Mouse (Mus musculus) cerebellum, adult 2 months (tissue): ENCODE measurements around the gene Stpg3. TPM values are rescaled to one million over a fixed set of nuclear protein-coding genes. Genes with fewer than 3 reads are reported as not detected.

Experiments
- DNase-seq, 2 experiments: peaks; one replicate each; pipeline ENCODE4 v3.0.0; 2021
- H3K27ac ChIP-seq: fragments of 200-500 bp; 2 replicates; pipeline ENCODE4 v1.5.1; 2012; ENCODE audit warnings: low read length, control low read depth, inconsistent platforms; ENCODE audit not compliant: insufficient read depth
- H3K27me3 ChIP-seq: fragments of 200-500 bp; 2 replicates; pipeline ENCODE4 v1.6.1; 2012; ENCODE audit warnings: inconsistent platforms, mild to moderate bottlenecking, low read length, moderate library complexity; ENCODE audit not compliant: control insufficient read depth, insufficient read depth
- H3K4me1 ChIP-seq: fragments of 200-500 bp; 2 replicates; pipeline ENCODE4 v1.6.1; 2011; ENCODE audit warnings: low read length; ENCODE audit not compliant: control insufficient read depth, insufficient read depth
- H3K4me3 ChIP-seq: fragments of 200-500 bp; replicated peaks from 2 replicates; pipeline ENCODE3; 2011; ENCODE audit warnings: mild to moderate bottlenecking, low read depth, low read length, control low read depth; ENCODE audit not compliant: insufficient read depth
- CTCF ChIP-seq: fragments of 200-500 bp; IDR thresholded peaks from 2 replicates; pipeline ENCODE4 v1.5.1; 2011; ENCODE audit warnings: low read depth, mild to moderate bottlenecking, control low read depth, low read length, moderate library complexity, borderline replicate concordance; ENCODE audit not compliant: insufficient read depth
- POLR2A ChIP-seq: fragments of 200-500 bp; IDR thresholded peaks from 2 replicates; pipeline ENCODE4 v1.6.1; 2011; ENCODE audit warnings: low read length, control low read depth, borderline replicate concordance; ENCODE audit not compliant: insufficient read depth
- WGBS: fragments of 180-500 bp; shearing (Covaris S2); methylation state at CpG from one replicate; pipeline ENCODE4 v1.1.7; 2018; 5-methylcytosine and 5-hydroxymethylcytosine counted together
- polyA plus RNA-seq: library from polyadenylated mRNA; depleted of rRNA; stranded (reverse); fragments of >200 nt; gene quantifications from 2 replicates; pipeline ENCODE4 v1.2.3, GENCODE M21; 2012

The Stpg3 gene
- polyA plus RNA-seq, 1 experiment = not detected

DNA sequence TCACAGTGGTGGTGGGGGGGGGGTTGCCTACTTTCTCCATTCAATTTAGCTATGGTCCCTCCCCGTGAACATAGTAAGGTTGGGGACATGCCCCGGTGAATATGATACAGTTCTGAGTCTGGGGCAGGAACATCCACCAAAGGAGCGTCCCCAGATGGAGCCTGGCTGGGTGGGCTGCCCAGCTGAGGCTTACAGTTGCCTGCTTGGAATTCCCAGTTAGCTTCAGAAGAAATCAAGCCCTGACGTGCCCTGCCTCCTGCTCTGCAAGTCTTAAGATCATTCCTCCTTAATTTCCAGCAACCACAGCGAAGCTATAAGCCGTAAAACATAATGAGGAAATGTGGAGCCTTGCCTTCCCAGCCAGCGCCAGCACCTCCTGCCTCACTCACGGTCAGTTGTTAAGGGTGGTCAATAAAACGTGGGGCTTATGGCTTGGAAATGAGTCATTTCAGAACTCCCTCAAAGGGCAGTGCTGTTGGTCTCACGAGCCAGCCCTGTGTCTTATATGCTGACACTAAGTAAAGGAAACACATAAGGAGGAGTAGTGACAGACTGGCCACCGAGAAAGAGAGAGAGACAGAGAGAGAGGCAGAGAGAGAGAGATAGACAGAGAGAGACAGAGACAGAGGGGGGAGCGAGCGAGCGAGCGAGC is 34.7 kb downstream of the Stpg3 start:
- Histone ChIP-seq H3K4me1 (peaks cover 2% of the 10 kb centered on the region), H3K4me3 (no peak overlapping the region), H3K27ac (no peak overlapping the region), H3K27me3 (no peaks in the 10 kb centered on the region; the same call in 1 of the 2 replicates)
- no peak for TF ChIP-seq POLR2A
- 43% methylated on average over 15 of the region's 15 CpGs for WGBS
- no peak for DNase-seq

DNA sequence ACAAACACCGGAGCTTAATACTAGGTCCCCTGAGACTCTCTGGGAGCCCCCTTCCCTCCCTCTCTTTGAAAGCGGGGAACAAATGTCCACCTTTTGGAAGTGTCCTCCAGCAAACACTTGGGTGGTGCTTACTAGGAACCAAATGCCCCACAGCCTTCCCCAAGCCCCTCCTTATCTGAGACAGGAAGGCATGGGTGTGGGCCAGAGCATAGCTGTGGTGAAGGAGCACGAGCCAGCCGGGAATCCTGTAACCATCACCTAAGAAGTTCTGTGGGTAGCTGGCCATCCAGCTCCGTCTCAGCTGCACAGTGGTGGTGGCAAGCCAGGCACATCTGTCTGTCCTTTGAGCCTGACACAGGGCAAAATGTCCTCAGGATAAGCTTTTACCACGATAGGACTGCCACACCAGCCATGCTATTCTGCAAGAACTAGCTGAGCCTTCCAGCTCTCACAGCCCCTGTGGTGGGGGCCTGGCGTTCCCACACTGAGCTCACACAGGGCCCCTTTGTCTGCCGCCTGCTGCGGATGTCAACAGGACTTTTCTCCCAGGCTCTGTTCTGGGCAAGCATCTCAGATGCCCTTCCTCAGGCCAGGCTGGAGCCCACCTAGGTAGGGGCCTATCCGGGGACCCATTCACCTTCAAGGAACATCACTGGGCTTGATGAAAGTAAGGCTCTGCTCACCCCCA is 36.0 kb downstream of the Stpg3 start:
- TF ChIP-seq POLR2A = no peak
- TF ChIP-seq CTCF = no peak
- Histone ChIP-seq H3K4me1 (peaks cover 2% of the 10 kb centered on the region), H3K4me3 (no peak overlapping the region), H3K27me3 (no peaks in the 10 kb centered on the region; the same call in 1 of the 2 replicates), H3K27ac (peak overlapping the region; percentile 41; the same call in 1 of the 2 replicates)
- WGBS = 34% methylated on average over 10 of the region's 10 CpGs
- no peak for DNase-seq

DNA sequence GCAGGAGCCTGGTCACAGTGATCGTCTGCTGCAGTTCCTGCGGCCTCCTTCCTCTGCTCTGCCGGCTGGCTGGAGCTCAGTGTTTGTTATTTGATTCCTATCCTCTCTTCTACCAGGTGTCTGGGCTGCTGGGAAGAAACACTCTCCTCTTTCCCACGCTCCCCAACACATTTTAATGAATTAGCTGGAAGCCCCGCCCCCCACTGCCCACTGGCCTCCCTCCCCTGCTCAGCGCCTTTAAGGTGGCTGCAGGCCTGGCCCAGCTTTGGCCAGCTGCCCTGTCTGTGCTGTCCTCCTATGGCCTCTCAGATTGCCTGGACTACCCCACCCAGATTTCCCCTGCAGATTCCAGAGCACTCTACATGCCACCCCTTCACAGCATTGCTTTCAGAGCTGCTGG is 36.8 kb downstream of the Stpg3 start:
- H3K27ac ChIP-seq = no peak overlapping the region
- no peaks in the 10 kb centered on the region; the same call in 1 of the 2 replicates for H3K27me3 ChIP-seq
- 20% methylated on average over 6 of the region's 6 CpGs for WGBS
- no peak for DNase-seq
- peaks cover 2% of the 10 kb centered on the region for H3K4me1 ChIP-seq
- no peak overlapping the region for H3K4me3 ChIP-seq
- TF ChIP-seq CTCF = no peak
- TF ChIP-seq POLR2A = no peak

DNA sequence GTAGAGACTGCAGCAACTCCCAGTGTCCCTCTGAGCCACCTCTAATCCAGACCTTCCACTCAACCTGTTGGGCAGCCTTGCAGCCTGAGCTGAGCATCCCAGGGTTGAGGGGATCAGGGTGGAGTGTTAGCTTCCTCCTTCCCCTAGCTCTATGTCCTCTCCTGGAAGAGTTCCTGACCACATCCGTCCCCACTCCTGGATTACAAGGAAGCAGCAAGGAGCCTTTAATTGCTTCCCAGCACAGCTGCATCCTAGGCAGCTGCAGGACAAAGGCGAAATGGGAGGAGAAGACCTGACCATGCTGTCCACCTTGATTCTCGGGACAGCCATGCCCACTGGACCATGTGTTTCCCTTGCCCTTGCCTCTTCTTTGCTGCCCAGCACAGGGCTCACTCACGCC is 37.4 kb downstream of the Stpg3 start:
- Histone ChIP-seq H3K27me3 (no peaks in the 10 kb centered on the region; the same call in 1 of the 2 replicates), H3K4me3 (no peak overlapping the region), H3K4me1 (peaks cover 2% of the 10 kb centered on the region), H3K27ac (no peak overlapping the region)
- WGBS = 57% methylated on average over 4 of the region's 4 CpGs
- TF ChIP-seq CTCF = no peak
- DNase-seq = no peak

DNA sequence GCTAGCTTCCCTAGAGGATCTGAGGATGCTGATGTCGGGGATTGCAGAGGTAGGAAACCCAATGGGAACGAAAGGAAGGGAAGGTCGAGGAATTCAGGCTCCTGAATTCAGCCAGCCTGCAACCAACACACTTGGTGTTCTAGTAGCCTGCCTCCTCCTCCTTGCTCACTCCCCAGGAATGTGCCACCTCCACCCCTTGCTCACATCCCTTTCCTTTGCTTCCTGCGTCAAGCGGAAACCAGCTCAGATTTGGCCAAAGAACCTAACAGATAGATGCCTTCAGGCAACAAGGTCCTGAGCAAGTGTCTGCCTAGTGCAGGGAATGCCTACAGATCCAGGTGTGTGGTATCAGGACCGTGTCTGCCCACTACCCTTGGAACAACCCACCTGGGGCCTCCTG is 37.9 kb downstream of the Stpg3 start:
- no peak overlapping the region for H3K27ac ChIP-seq
- no peak overlapping the region for H3K4me3 ChIP-seq
- WGBS = 76% methylated on average over 6 of the region's 6 CpGs
- H3K27me3 ChIP-seq = no peaks in the 10 kb centered on the region
- DNase-seq = no peak
- H3K4me1 ChIP-seq = peaks cover 7% of the 10 kb centered on the region
- no peak for TF ChIP-seq POLR2A
- TF ChIP-seq CTCF = no peak

DNA sequence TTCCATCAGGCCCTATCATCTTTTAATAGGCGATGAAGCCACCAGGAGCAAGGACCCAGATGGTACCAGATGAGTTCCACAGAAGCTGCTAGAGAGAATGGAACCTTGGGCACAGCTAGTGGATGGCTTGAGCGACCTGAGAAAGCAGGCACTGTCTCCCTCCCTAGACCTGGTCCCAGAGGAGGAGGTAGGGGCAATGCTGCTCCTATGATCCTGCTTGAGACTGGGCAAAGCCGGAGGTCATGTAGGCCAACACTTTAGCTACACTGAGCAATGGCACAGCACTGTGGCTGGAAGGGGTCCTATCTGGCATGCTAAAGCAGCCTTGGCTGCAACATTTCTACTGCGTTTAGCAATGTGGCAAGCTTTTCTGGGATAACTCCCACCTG is 38.8 kb downstream of the Stpg3 start:
- no peak overlapping the region for H3K27ac ChIP-seq
- DNase-seq = no peak
- TF ChIP-seq CTCF = no peak
- no peak for TF ChIP-seq POLR2A
- H3K27me3 ChIP-seq = no peaks in the 10 kb centered on the region
- H3K4me3 ChIP-seq = no peak overlapping the region
- WGBS = 72% methylated on average over 4 of the region's 4 CpGs
- H3K4me1 ChIP-seq = peaks cover 8% of the 10 kb centered on the region

DNA sequence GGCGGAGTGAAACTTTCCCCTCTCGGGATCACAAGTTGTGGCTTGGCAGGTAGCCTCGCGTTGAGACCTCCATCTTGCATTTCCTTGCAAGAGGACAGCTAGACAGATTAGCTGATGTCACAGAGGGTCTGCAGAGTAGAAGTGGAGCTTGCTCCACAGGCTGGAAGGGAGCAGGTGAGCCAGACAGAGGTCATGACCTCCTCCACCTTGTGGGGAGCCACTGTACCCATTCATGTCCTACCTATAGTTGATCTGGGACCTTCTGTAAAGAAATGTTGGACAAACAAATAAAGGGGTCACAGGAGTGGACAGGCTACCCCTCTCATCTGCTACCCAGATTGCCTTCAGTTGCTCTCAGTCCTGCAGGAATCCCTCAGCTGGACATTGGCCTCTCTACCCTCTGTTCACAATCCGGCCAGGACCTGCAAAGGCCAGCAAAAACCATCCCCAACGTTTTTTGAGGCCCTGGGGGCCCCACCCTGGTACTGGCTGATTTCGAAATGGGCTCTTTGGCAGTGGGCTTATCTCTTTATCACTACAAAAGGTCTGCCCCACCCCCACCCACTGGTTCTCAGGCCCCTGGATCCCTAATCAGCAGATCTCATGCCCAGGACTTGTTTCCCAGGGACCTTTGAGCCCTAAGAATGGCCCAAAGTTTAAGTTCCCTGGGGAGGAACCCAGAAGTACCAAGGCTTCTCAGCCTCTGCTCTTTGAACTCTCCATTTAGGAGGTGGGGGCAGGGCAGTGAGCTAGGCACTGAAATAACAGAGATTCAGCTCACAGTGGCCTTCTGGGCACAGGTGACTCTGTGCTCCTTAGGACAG is 39.4 kb downstream of the Stpg3 start:
- TF ChIP-seq CTCF (no peak), POLR2A (no peak)
- Histone ChIP-seq H3K4me1 (peaks cover 8% of the 10 kb centered on the region), H3K27me3 (no peaks in the 10 kb centered on the region), H3K27ac (no peak overlapping the region), H3K4me3 (no peak overlapping the region)
- 69% methylated on average over 7 of the region's 7 CpGs for WGBS
- DNase-seq = no peak

DNA sequence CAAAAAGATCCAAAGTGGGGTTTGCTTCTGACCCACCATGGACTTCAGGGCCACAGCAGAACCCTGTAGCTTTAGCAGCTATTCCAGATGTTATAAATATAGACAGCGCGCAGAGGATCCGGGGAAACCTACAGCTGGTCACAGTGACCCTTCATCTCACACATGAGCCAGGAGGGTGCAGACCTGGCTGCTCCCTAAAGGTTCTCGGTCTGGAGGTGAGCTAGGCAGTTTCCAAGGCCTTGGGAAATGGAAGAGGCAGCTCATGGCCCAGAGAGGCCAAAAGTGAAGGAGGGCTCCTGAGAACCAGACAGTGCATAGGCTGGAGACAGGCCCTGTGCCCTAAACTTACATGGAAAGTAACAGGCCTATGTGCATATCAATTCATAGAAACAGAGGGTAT is 40.6 kb downstream of the Stpg3 start:
- 97% methylated on average over 4 of the region's 4 CpGs for WGBS
- Histone ChIP-seq H3K4me3 (no peak overlapping the region), H3K27ac (no peak overlapping the region), H3K4me1 (peaks cover 8% of the 10 kb centered on the region), H3K27me3 (no peaks in the 10 kb centered on the region)
- no peak for DNase-seq
- no peak for TF ChIP-seq POLR2A
- no peak for TF ChIP-seq CTCF
